Mouse (Mus musculus) lung, postnatal 4 days (tissue): Measurements from ENCODE around the gene Itsn1.

Experiments used
- DNase-seq, 2 experiments: peaks; one replicate each; pipeline ENCODE4 v3.0.0; 2021

Gene Itsn1

DNA sequence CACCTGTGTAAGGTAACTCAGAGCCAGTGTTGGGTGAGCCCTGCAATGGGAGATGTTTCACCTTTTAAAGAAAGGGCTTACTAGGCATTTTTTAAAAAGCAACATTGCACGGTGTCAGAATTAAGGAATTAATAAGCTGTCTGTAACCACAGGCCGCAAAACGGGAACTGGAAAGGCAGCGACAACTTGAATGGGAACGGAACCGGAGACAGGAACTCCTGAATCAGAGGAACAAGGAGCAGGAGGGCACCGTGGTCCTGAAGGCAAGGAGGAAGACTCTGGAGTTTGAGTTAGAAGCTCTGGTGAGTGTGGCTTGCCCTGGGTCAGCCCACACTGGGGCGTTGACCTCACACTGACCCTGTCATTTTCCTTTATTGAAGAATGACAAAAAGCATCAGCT lies 91.2 kb downstream of the Itsn1 start:
- no peak for DNase-seq

DNA sequence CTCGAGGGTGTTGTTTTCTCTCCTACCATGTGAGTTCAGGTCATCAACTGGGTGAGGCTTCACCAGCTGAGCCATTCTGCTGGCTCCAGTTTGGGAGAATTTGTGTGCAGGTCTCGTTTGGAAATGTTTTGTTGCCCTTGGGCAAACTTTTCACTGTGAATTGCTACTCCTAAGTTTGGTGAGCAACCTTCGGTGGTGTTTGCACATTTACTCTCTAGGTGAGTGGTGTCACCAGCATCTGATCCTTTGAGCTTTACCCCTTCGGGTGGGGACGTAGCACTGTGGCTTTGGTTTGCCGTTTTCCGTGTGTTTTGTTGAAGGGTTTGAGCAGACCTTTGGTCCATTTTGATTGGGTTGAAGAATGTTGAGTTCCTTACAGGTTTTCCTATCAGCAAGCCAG lies 93.2 kb downstream of the Itsn1 start:
- no peak for DNase-seq

DNA sequence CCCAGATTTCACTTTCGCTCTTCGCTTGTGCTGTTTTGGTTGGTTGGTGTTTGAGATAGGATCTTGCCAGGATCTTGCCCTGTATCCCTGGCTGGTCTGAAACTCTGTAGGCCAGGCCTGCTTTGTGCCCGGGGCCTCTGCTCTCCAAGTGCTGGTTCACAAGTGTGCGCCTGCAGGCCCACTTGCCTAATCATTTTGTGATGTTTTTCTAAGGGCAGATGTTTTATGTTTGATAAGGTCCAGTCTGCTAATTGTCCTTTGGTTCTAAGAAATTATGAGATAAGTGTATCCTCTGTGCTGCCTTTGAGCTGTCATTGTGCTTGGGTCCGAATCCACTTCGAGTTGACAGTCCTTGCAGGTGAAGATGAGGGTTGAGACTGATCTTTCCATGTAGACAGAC lies 93.7 kb downstream of the Itsn1 start:
- DNase-seq = no peak

DNA sequence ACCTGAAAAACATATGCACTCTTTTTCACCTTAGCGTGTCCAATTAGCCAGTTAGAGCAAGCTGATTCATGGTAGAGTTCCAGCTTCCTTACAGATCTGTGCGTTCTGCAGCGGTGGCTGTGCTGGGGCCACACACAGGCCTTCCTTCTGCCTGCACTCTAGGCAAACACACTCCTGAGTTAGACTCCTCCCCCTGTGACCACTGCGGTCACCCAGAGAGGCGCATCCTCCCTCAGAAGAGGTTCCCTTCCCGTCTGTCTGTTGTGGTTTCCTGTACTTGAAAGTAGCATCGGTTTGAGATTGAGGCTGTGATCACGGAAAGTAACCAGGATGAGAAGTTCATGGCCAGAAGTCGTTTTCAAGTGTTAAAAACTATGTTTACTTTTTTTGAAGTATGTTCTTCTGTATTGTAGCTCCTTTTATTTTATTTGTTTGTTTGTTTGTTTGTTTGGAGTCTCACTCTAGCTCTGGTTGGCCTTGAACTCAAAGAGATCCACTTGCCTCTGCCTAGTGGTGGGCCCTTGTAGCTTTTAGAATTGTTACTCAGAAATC lies 96.8 kb downstream of the Itsn1 start:
- DNase-seq = peak; percentile 47 to 51

DNA sequence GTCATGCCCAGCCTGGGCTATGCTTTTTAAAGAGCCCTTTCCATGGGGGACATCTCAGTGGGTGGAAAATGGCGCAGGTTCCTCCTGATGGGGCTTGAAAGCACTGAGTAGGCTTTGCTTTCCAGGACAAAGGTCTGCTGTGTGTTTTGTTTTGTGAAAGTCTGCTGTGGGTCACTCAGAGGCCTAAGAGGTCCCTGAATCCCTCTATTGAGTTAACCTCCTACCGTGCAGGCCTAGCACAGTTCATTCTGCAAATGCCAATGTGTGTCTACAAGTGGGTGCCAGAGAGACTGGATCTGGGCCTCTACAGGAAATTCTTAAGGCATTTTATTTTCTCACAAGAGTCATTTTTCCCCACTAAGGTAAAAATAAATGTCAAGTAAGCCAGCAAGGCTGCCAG lies 97.8 kb downstream of the Itsn1 start:
- no peak for DNase-seq

DNA sequence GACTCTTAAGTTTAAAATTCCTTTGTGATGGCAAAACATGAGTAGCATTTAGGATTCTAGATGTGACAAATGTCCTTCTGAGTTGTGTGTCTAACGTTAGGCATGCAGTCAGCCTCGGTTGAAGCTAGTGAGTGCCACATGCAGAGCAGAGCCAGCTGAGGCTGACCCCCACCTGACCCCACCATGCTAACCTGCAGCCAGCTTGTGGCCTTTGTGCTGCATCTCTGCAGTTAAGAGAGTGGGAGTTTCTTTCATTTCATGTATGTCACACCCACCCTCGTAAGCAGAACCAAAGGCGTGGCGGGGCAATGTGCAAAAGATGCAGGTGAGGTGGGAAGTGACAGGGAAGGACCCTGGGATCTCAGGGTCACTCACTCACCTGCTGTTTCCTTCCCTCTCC lies 98.4 kb downstream of the Itsn1 start:
- no peak for DNase-seq

DNA sequence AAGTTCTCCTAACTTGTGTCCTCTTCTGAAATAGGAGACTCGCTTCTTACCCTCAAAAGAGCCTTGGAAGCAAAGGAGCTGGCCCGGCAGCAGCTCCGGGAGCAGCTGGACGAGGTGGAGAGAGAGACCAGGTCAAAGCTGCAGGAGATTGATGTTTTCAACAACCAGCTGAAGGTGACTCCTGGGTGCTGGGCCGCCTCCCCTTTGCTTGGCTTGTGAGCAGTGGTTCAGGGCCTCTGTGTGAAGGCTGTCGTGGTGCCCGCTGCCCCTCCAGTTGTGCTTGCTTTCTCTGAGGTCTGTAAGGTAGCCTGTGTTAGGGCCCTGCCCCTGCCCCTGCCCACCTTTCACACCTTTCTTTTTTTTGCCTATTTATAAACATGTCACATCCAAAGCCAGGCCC lies 99.1 kb downstream of the Itsn1 start:
- DNase-seq = no peak

DNA sequence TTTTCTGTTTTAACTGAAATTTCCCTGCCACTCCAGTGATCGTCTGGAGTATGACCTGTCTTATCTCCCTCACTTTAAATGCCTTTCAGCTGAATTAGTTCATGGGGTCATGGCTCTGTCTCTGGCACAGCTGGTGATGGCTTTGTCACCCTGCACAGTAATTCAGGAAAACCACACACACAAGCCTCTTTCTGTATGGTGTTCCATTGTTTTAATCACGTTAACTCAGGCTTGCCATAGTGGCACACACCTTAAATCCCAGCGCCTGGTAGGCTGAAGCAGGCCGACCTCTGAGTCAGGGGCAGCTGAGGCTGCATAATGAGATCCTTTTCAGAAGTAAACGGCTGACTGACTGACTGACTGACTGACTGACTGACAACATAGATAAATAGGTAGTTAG lies 99.5 kb downstream of the Itsn1 start:
- no peak for DNase-seq

DNA sequence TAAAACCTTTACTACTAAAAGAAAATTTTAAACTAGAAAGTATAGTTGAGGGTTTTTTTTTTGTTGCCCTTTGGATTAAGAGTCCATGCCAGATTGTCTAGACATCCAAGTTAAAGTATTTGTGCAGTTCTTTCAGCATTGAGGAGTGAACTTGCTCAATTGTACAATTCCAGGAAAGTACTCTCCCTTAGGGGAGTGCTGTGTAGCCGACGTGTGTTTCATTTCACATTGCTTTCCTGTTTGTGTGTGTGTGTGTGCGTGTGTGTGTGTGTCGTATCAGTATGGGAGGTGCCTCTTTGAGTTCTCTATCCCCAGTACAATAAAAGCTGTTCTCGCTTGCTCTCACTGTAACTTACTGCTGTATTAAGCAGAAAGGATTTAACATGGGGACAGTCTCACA lies 100.0 kb downstream of the Itsn1 start:
- DNase-seq = no peak

DNA sequence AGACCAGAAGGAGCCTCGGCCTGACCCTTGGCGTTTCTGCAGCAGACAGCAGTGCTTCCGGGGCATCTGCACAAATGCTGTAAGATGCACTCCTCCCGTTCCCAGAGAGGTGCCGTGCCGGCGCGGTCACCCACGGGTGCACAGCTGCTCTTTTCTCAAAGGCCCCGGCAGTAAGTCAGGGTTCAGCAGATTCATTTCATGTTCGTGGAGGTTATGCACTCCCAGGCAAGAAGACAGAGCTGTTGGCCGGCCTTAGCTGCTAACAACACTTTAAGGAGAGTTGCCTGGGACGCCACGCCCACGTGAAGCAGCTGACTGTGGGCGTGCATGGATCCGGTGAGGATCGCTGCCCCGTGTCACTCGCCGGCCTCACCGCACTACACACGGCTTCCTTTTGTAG lies 101.2 kb downstream of the Itsn1 start:
- no peak for DNase-seq

DNA sequence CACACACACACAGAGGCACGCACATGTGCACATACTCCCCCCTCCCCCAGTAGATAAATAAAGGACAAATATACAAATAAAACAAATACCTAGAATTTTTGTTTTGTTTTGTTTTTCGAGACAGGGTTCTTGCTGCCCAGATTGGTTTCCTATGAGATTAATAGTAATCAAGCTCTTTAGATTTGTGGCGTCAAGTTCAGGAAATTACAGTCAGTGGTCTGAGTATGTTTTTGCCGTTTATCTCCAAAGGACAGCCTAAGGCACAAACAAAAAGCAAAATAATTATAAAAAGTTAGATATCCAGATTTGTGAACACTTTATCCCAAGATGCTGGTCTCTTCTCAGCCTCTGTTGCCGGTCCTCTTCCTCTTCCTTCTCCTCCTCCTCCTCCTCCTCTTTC lies 104.0 kb downstream of the Itsn1 start:
- DNase-seq = no peak

DNA sequence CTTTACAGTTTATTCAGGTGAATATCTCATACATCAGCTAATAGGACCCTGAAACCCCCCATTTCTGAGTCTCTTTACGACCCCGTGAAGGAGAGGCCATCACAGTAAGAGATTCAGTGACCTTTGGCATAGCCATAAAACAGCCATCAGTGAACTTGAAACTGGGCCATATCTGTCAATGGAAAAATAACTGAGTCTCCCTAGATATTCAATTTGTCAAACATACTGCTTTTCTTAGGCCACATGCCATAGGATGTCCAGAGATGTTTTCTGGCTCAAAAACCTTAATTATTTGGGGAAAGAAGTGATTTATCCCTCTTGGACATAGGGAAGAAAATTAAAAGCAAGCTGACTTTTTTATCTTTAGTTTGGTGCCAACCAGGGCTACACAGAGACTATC lies 104.5 kb downstream of the Itsn1 start:
- DNase-seq = no peak

DNA sequence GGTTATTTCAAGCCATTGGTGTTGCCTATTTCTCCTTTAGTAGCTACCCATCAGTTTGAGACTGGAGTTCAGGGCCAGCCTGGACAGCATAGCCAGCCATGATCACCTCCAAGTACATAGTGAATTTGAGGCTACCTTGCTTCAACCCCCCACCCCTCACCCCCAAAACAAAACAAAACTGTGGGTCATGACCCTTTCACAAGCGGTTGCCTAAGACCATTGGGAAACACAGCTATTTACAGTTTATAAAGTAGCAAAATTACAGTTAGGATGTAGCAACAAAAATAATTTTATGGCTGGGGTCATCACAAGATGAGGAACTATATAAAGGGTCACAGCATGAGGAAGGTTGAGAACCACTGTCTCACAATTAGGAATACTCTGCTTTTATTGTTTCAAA lies 104.9 kb downstream of the Itsn1 start:
- DNase-seq = no peak

DNA sequence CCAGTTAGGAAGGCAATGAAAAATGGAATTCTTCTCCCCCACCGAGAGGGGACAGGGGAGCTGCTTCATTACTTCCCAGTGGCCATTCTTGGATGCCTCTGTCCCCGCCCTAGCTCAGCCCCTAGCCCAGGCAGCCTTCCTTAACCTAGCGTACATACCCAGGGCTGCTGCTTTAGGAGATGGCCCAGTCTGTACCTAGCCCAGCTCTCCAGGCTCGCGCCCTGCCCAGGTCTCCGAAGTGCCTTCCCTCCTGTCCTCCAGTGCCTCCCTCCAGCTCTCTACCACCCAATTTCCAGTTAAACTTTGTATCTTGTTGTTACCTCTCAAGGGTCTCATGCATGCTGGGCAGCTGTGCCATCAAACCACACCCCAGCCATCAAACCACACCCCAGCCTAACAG lies 106.7 kb downstream of the Itsn1 start:
- no peak for DNase-seq

DNA sequence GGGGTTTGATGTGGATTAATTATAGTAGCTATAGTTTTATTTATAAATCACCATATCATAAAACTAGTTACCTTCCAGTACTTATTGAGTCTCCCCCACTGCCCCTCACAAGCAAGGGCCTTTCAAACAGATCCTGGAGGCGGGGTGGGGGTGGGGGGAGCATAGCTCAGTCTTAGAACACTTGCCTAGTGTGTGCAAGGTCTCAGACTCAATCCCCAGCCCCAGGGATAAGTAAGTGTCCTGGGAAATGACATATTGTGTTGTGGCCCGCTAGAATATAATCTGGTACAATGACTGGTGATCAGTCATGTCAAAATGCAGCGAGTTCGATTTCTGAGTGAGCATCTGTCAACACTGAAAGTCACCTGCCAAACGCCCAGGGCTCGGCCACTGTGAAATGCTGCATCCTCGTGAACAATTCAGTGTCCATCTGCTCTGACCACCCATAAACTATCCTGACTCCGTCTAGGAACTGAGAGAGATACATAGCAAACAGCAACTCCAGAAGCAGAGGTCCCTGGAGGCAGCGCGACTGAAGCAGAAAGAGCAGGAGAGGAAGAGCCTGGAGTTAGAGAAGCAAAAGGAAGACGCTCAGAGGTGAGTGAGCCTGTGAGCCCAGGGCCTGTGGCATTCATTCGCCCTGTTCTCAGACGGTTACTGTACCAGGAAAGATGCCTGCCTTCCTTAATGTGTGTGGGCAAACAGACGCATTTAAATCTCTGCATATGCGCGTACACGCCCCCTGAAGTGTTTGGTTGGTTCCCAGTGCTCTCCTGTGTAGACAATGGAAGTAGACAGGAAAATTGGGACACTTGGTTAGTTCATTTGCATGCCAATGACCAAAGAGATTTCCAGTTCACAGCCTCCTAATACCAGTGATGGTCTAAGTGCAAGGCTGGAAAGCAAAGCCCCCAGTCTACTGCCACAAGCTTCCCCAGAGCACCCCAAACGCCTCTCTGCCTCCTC lies 107.8 kb downstream of the Itsn1 start:
- DNase-seq = no peak

DNA sequence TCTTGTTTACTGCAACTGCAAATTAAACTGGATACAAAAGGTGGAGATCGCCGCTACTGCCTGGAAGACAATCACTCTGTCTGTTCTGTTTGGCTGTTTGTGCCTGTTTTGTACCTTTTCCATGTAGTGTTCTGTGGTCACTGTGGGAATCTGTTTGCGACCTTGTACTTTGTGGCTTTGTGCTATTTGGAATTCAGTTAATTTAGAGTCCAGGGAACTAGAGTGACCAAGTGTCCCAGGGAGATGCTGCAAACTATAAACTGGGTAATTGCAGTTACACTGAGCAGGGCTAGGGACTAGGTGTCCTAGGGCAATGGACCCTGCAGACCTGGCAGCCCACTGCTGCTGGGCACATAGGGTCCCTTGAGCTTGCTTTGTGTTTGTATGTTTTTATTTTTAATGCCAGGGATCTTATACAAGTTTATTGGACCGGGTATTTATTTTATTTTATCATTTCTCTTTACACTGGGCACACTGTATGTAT lies 108.5 kb downstream of the Itsn1 start:
- DNase-seq = no peak

DNA sequence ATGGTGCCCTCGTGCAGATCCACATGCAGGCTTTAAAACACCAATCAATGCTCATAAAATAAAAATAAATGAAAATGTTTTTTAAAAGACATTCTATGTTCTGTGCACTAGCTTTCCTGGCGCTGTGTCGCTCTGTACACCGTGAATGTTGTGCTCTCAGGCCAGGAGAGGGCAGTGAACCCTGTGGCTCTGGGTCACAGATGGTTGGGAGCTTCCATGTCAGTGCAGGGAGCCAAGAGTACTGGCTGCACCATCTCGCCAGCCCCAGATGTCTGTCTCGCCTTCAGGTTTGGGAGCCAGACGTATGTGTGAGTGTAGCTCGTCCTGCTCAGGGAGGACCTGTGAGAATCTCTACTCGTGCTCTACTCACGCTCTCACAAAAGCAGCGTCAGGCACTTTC lies 109.7 kb downstream of the Itsn1 start:
- DNase-seq = no peak

DNA sequence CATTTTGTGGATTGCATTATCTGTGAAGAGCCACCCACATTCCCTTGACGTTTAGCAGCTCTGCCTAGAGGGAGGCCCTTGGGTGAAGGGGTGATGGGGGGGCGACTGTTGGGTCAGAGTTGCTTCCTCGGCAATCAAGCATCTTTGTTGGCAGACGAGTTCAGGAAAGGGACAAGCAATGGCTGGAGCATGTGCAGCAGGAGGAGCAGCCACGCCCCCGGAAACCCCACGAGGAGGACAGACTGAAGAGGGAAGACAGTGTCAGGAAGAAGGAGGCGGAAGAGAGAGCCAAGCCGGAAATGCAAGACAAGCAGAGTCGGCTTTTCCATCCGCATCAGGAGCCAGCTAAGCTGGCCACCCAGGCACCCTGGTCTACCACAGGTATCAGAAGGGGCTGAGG lies 110.4 kb downstream of the Itsn1 start:
- DNase-seq = peak; percentile 32 to 54

DNA sequence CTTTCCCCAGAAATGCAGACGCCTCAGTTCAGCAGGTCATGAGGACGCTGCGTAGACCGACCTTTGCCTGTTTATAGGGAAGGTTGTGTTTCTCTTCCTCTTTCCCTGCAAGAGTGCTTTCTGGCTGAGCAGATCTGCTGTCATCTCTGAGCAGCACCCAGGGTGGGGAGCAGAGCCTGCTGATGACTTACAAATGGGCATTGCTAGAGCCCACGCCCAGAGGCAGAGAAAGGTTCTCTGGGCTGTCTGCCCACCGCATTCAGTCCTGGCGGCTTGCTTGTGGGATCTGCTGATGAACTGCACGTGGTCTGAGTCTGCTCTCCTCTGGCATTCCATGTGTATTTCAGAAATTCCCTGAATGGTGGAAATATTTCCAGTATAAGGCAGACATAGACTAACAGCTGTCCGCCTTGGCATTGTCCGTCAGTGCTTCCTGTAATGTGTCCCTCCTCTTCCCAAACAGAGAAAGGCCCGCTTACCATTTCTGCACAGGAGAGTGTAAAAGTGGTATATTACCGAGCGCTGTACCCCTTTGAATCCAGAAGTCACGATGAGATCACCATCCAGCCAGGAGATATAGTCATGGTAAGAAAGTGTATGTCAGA lies 112.0 kb downstream of the Itsn1 start:
- DNase-seq = peak; percentile 31 to 74

DNA sequence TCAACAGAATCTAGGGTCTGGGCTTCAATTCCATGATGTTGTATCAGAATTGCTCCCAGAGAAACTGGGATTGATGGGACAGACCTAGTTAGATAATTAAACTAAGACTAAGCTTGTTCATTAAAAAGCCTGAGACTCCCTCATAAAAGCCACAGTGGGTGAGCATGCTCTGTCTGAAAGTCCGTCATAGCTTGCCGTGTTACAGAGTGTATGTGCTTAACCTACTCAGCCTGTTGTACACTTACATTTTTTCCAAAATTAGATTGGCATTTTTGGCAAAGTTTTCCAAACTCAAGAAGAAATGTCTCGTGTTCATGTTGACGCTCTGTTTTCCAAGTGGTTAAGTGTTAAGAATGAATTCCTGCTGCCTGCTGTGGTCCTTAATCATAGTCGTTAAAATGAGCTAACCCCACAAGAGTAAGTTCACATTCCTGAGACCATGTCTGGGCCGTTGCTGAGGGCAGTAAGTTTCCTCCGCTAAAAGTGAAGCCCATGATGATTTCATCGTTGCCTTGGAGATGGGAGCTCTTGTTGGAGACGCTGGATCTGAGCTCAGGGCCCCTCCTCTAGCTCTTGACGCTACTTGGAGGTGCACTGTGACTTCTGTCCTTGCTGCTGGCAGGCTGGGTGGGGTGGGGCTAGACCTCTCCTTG lies 117.1 kb downstream of the Itsn1 start:
- DNase-seq = peak; percentile 63 to 84

DNA sequence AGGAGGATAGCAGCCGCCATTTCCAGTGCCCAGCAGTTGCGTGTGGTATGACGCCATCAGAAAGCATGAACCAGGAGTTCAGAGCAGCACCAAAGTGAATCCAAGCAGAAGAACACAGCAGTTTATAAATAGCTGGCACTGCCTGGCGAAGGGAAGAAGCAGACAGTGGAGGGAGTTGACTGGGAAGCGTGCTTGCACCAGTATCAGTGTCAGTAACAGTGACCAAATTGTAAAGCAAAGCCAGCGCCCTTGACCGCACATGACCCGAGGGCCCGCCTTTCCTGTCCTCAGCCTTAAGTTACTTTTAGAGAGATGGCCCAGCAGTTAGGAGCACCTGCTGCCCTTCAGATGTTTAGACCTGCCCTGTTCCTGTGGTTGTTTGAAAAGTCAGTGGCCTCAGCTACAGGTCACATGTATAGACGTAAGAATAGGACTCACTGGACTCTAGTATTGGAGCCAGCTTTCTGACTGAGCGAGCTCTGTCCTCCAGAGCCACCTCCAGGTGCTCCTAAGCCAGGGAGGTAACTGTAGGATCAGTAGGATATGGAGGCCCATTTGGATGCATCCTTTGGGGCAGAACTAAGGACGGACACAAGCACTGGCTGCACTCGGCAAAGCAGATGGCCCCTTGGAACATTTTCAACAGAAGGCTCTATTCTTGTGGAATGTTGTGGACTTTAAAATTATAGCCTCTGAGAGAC lies 118.6 kb downstream of the Itsn1 start:
- no peak for DNase-seq

DNA sequence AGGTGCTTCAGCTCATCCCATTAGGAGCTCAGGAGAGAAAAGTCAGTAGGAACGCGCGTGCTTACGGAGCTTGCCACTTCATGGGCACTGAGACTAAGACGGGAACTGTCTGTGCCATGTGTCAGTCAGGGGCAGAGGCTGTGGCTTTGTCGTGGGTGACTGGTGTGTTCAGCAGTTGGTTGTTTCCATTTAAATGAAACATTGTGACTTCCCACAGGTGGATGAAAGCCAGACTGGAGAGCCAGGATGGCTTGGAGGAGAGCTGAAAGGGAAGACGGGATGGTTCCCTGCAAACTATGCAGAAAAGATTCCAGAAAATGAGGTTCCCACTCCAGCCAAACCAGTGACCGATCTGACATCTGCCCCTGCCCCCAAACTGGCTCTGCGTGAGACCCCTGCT lies 119.4 kb downstream of the Itsn1 start:
- no peak for DNase-seq
